Mouse (Mus musculus): Measurements from ENCODE around the gene Anxa10. TPM values are rescaled to one million over a fixed set of nuclear protein-coding genes. Genes with fewer than 3 reads are reported as not detected.
A peak's percentile ranks its signal among the peaks of the same experiment; 100 is the strongest.

Anxa10 gene
- polyA plus RNA-seq (2012; rRNA removed) = 0.13 and 0.19 TPM in 2 replicates

DNA sequence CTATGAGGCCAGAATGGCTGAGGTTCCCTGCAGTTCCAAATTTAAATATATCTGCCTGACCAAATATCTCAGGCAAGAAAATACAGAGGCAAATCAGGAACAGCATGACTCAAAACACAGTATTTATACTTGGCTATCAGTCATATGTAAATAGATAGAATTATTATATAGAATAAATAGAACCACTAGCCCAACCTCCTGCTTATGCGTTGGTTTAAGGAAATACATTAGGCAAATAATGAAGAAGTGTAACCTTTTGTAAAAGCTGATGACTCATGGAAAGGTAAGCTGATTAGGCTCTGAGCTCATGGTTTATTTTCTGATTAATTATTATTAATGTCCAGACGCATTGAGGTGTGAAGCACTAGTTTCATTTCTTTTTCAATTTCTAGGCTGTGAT, at the start of gene Anxa10:
Anxa10 (minus strand) TSS at position 53 of the 400 bp plus-strand sequence.
- DNase-seq = no peak
- Histone ChIP-seq H3K27ac (ENCODE audit: insufficient read depth, low read length) (no peak within 1 kb of the TSS), H3K27me3 (ENCODE audit: control insufficient read depth, insufficient read depth, low read length) (no peaks in the 10 kb centered on the region), H3K4me3 (replicated peaks; ENCODE audit: insufficient read depth, low read depth, low read length) (no peak within 1 kb of the TSS), H3K4me1 (ENCODE audit: control insufficient read depth, insufficient read depth, low read length) (no peaks in the 10 kb centered on the region)
- WGBS = 89% methylated on average over 2 of the region's 2 CpGs
- TF ChIP-seq POLR2A (IDR thresholded peaks at IDR 0.05; ENCODE audit: borderline replicate concordance, insufficient read depth, low read length) = no peak
- no peak for TF ChIP-seq CTCF (IDR thresholded peaks at IDR 0.05; ENCODE audit: borderline replicate concordance, insufficient read depth, low read depth, low read length)

- DNase-seq = no peak
- Histone ChIP-seq H3K27ac (ENCODE audit: insufficient read depth, low read length) (no peak overlapping the region), H3K4me3 (replicated peaks; ENCODE audit: insufficient read depth, low read depth, low read length) (no peak overlapping the region), H3K4me1 (ENCODE audit: control insufficient read depth, insufficient read depth, low read length) (no peaks in the 10 kb centered on the region), H3K27me3 (ENCODE audit: control insufficient read depth, insufficient read depth, low read length) (no peaks in the 10 kb centered on the region)
- WGBS = 77% methylated on average over 3 of the region's 3 CpGs
- TF ChIP-seq CTCF (IDR thresholded peaks at IDR 0.05; ENCODE audit: borderline replicate concordance, insufficient read depth, low read depth, low read length) = no peak
- no peak for TF ChIP-seq POLR2A (IDR thresholded peaks at IDR 0.05; ENCODE audit: borderline replicate concordance, insufficient read depth, low read length)
These were observed 9.9 kb upstream of the Anxa10 start for GRCm38 (mm10) chr8:62132662-62133366.

DNA sequence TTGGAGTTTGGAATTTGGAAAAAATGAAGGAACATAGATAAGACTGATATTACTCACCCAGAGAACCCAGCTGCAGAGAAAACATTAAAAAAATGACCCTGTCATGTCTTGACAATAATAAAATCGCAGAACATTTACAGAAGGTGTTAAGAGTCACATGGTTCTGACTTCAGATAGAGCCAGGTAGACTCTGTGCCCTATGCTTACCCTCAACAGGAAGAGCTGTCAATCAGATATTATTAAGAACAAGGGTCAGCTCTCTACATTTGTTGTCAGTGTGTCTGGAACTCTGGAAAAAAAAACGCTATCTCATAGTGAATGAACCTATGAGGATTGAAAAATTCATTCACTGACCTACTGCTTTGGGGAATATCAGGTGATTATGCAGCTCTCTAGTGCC, 25.7 kb downstream of the Anxa10 start:
- no peak for TF ChIP-seq CTCF (IDR thresholded peaks at IDR 0.05; ENCODE audit: borderline replicate concordance, insufficient read depth, low read depth, low read length)
- no peak for TF ChIP-seq POLR2A (IDR thresholded peaks at IDR 0.05; ENCODE audit: borderline replicate concordance, insufficient read depth, low read length)
- WGBS = 89% methylated on average over 2 of the region's 2 CpGs
- no peak overlapping the region for H3K27ac ChIP-seq (ENCODE audit: insufficient read depth, low read length)

DNA sequence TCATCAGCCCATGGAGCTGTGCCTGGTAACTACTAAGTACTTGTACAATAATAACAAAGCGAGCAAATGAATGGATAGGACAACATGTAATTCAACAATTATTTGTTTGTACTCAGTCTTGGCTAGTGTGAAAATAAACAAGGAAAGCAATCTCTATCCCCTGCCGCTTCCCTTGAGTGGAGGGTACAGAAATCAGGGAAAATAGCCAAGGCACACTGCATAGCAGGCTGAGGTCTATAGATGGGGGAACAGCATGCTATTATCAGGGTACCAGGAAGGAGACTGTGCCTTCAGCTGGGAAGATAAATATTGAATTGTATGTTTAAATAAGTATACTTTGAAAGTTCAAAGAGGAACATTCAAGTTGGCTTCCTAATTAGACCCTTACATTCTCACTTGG, 41.1 kb downstream of the Anxa10 start:
- Histone ChIP-seq H3K4me3 (replicated peaks; ENCODE audit: insufficient read depth, low read depth, low read length) (no peak overlapping the region), H3K4me1 (ENCODE audit: control insufficient read depth, insufficient read depth, low read length) (no peaks in the 10 kb centered on the region), H3K27ac (ENCODE audit: insufficient read depth, low read length) (no peak overlapping the region), H3K27me3 (ENCODE audit: control insufficient read depth, insufficient read depth, low read length) (no peaks in the 10 kb centered on the region)
- WGBS = 73% methylated on average over 2 of the region's 2 CpGs
- DNase-seq = no peak
- TF ChIP-seq POLR2A (IDR thresholded peaks at IDR 0.05; ENCODE audit: borderline replicate concordance, insufficient read depth, low read length) = no peak
- TF ChIP-seq CTCF (IDR thresholded peaks at IDR 0.05; ENCODE audit: borderline replicate concordance, insufficient read depth, low read depth, low read length) = no peak

More for the DNA sequence above, 25.7 kb downstream of the Anxa10 start:
- Histone ChIP-seq H3K4me1 (ENCODE audit: control insufficient read depth, insufficient read depth, low read length) (no peaks in the 10 kb centered on the region), H3K27me3 (ENCODE audit: control insufficient read depth, insufficient read depth, low read length) (no peaks in the 10 kb centered on the region), H3K4me3 (replicated peaks; ENCODE audit: insufficient read depth, low read depth, low read length) (no peak overlapping the region)
- no peak for DNase-seq

DNA sequence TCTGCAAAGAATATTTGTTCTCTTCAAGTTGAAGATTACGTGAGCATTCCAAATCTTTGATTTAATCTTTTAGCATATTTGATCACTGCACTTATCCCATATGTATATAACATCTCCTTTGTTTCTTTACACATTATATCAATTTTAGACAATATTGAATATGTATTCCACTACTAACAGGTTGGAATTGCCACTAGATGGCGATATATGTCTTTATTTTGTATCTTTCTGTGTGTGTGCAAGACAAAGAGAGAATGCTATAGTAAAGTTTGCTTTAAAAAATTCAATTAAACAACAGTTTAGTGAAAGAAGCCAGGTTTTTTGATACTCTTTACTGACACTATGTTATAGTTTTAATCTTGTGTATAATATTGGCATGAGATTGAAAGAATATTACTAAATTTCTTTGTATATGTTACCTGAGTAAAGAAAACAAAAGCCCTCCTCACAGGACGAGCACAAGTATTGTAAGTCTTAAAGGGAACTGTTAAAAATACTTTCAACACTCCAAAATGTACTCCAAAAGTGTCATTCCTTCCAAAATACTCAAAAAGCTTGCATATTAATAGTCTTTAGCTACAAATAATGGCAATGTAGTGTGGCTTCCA, 42.7 kb downstream of the Anxa10 start:
- Histone ChIP-seq H3K4me3 (replicated peaks; ENCODE audit: insufficient read depth, low read depth, low read length) (no peak overlapping the region), H3K27ac (ENCODE audit: insufficient read depth, low read length) (no peak overlapping the region), H3K4me1 (ENCODE audit: control insufficient read depth, insufficient read depth, low read length) (no peaks in the 10 kb centered on the region), H3K27me3 (ENCODE audit: control insufficient read depth, insufficient read depth, low read length) (no peaks in the 10 kb centered on the region)
- TF ChIP-seq POLR2A (IDR thresholded peaks at IDR 0.05; ENCODE audit: borderline replicate concordance, insufficient read depth, low read length) = no peak
- 0 out of 2 replicates have a peak, but pooled peaks have one; percentile 24 for TF ChIP-seq CTCF (IDR thresholded peaks at IDR 0.05; ENCODE audit: borderline replicate concordance, insufficient read depth, low read depth, low read length)
- DNase-seq = peak in 1 of 2 experiments; percentile 14
- WGBS = 52% methylated on average over 3 of the region's 3 CpGs

DNA sequence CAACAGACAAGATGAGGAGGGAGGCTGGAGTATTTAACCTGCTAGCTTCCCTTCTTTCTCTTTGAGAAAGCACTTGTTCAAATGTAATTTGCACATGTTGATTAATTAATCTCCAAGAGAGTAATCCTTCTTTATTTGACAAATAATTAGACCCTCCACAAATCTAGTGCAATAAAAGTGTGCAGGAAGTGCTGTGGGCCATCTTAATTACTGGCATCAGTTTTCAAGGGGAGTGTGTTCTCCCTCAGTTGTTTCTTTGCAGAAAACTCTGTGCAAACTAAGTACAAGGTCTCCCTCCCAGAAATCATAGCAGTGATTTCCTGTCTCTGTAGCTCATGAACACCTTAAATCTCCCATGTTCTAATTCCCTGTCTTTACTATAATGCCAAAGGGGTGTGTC, 54.6 kb downstream of the Anxa10 start:
- no peak overlapping the region for H3K27ac ChIP-seq (ENCODE audit: insufficient read depth, low read length)
- no peaks in the 10 kb centered on the region for H3K4me1 ChIP-seq (ENCODE audit: control insufficient read depth, insufficient read depth, low read length)
- H3K27me3 ChIP-seq (ENCODE audit: control insufficient read depth, insufficient read depth, low read length) = no peaks in the 10 kb centered on the region
- no peak overlapping the region for H3K4me3 ChIP-seq (replicated peaks; ENCODE audit: insufficient read depth, low read depth, low read length)
- no peak for DNase-seq
- TF ChIP-seq POLR2A (IDR thresholded peaks at IDR 0.05; ENCODE audit: borderline replicate concordance, insufficient read depth, low read length) (no peak), CTCF (IDR thresholded peaks at IDR 0.05; ENCODE audit: borderline replicate concordance, insufficient read depth, low read depth, low read length) (no peak)

DNA sequence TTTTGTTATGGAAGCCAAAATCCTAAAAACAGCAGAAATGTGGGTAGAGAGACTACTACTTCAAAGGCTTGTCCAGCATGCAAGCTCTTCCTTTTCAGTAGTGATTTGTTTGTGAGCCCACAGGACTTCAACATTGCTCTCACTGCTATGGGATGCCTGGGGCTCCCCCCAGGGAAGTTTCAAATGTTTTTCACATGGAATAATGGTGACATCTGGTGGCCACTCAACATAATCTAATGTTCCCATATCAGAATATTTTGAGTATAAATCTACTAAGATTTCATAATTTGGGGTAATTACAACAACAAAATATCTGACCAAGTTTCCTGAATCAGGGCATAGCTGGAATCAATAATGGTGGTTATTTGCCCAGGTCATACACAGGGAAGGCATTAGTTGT, 62.6 kb downstream of the Anxa10 start:
- DNase-seq = no peak
- Histone ChIP-seq H3K4me1 (ENCODE audit: control insufficient read depth, insufficient read depth, low read length) (no peaks in the 10 kb centered on the region), H3K4me3 (replicated peaks; ENCODE audit: insufficient read depth, low read depth, low read length) (no peak overlapping the region), H3K27me3 (ENCODE audit: control insufficient read depth, insufficient read depth, low read length) (no peaks in the 10 kb centered on the region), H3K27ac (ENCODE audit: insufficient read depth, low read length) (no peak overlapping the region)
- TF ChIP-seq CTCF (IDR thresholded peaks at IDR 0.05; ENCODE audit: borderline replicate concordance, insufficient read depth, low read depth, low read length) (no peak), POLR2A (IDR thresholded peaks at IDR 0.05; ENCODE audit: borderline replicate concordance, insufficient read depth, low read length) (no peak)

GRCm38 (mm10) chr8:62046809-62047208, 76.1 kb downstream of the Anxa10 start:
- DNase-seq = no peak
- Histone ChIP-seq H3K4me3 (replicated peaks; ENCODE audit: insufficient read depth, low read depth, low read length) (no peak overlapping the region), H3K4me1 (ENCODE audit: control insufficient read depth, insufficient read depth, low read length) (no peaks in the 10 kb centered on the region), H3K27ac (ENCODE audit: insufficient read depth, low read length) (no peak overlapping the region), H3K27me3 (ENCODE audit: control insufficient read depth, insufficient read depth, low read length) (no peaks in the 10 kb centered on the region)
- TF ChIP-seq CTCF (IDR thresholded peaks at IDR 0.05; ENCODE audit: borderline replicate concordance, insufficient read depth, low read depth, low read length) (no peak), POLR2A (IDR thresholded peaks at IDR 0.05; ENCODE audit: borderline replicate concordance, insufficient read depth, low read length) (no peak)
- WGBS = 40% methylated on average over 2 of the region's 2 CpGs
